Mouse (Mus musculus) CH12.LX (cell line): ENCODE data around the gene Mpig6b.

Source experiments
- CTCF ChIP-seq, 2 experiments: IDR thresholded peaks in 1 of 2; conservative IDR thresholded peaks in 1 of 2; 2 replicates each; pipeline ENCODE4 v1.5.1; 2011 to 2012; ENCODE audit warnings: low read depth in 2 of 2, low read length in 2 of 2, improper control_type of control experiment in 1 of 2, inconsistent platforms in 1 of 2, mild to moderate bottlenecking in 1 of 2, moderate library complexity in 1 of 2
- EP300 ChIP-seq: IDR thresholded peaks from 2 replicates; pipeline ENCODE4 v1.6.1; 2011; ENCODE audit warnings: low read length, improper control_type of control experiment
- MAFK ChIP-seq: IDR thresholded peaks from 2 replicates; pipeline ENCODE4 v1.6.1; 2011; ENCODE audit warnings: low read length, improper control_type of control experiment; ENCODE audit not compliant: insufficient replicate concordance
- USF1 ChIP-seq: IDR thresholded peaks from 2 replicates; pipeline ENCODE4 v1.6.1; 2014; ENCODE audit warnings: low read depth, mild to moderate bottlenecking, inconsistent platforms, low read length, improper control_type of control experiment

- TF ChIP-seq USF1 (no peak), MAFK (no peak), CTCF (conservative IDR thresholded peaks at IDR 0.05 in 1 of 2, IDR thresholded peaks at IDR 0.05 in 1 of 2; ENCODE audit: low read depth in 2 of 2, low read length in 2 of 2) (no peak), EP300 (no peak)
Observed at GRCm38 (mm10) chr17:35082841-35083576, 17.0 kb upstream of the Mpig6b start.
